In genomic region chr1:55051671-55052070, GRCm38 (mm10) we compare ENCODE assay signal across 8 mouse cellular contexts. TPM values are rescaled to one million over a fixed set of nuclear protein-coding genes. Genes with fewer than 3 reads are reported as not detected.
DNase-seq lines count a peak whose midpoint lies in the region; ATAC-seq lines count a peak whose summit lies in the region.

No protein-coding gene starts in this region.

- H3K4me1 ChIP-seq in hindbrain, embryonic 10.5 days (replicated peaks): peaks cover 19% of the 10 kb centered on the region
- H3K4me1 ChIP-seq in hindbrain, embryonic 11.5 days (replicated peaks; ENCODE audit: control insufficient read depth, insufficient read depth, low read length): no peaks in the 10 kb centered on the region
- H3K4me1 ChIP-seq in embryonic facial prominence, embryonic 10.5 days: peaks cover 13% of the 10 kb centered on the region
- peaks cover 10% of the 10 kb centered on the region for H3K4me1 ChIP-seq in hindbrain, embryonic 16.5 days (ENCODE audit: control insufficient read depth, insufficient read depth, low read depth, low read length)
- H3K4me1 ChIP-seq in midbrain, embryonic 14.5 days (ENCODE audit: control insufficient read depth, insufficient read depth, low read length): peaks cover 10% of the 10 kb centered on the region

- no peak overlapping the region; the same call in 1 of the 2 replicates for H3K4me2 ChIP-seq in hindbrain, embryonic 11.5 days (replicated peaks; ENCODE audit: low read depth, low read length)
- H3K4me2 ChIP-seq in hindbrain, embryonic 16.5 days (ENCODE audit: low read length): peak overlapping the region; percentile 65
- peak overlapping the region; percentile 86 for H3K4me2 ChIP-seq in midbrain, embryonic 14.5 days (ENCODE audit: low read length)

- DNase-seq in hindbrain, embryonic 10.5 days (ENCODE audit: low spot score): no peak
- no peak for DNase-seq in hindbrain, embryonic 11.5 days (ENCODE audit: low spot score)
- DNase-seq in embryonic facial prominence, embryonic 10.5 days (ENCODE audit: low spot score): no peak
- no peak for DNase-seq in midbrain, embryonic 14.5 days
- no peak for DNase-seq in spleen, adult 18-20 months
- no peak for DNase-seq in c-Kit-positive CD71-positive TER-119-positive erythroid progenitor cells, embryonic 14.5 days (ENCODE audit: low spot score)
- DNase-seq in cerebellum, postnatal 10 days: no peak

- no peak for ATAC-seq in hindbrain, embryonic 11.5 days (ENCODE audit: low FRiP score)
- no peak for ATAC-seq in hindbrain, embryonic 16.5 days
- ATAC-seq in midbrain, embryonic 14.5 days (ENCODE audit: low FRiP score, low TSS enrichment): no peak

- peak overlapping the region; percentile 87 for H3K4me3 ChIP-seq in hindbrain, embryonic 10.5 days
- H3K4me3 ChIP-seq in hindbrain, embryonic 11.5 days (ENCODE audit: low read depth, low read length): no peak overlapping the region
- H3K4me3 ChIP-seq in embryonic facial prominence, embryonic 10.5 days: peak overlapping the region; percentile 90
- peak overlapping the region; percentile 65 for H3K4me3 ChIP-seq in hindbrain, embryonic 16.5 days (ENCODE audit: low read length)
- H3K4me3 ChIP-seq in midbrain, embryonic 14.5 days (replicated peaks; ENCODE audit: low read depth, low read length): peak overlapping the region; percentile 84

- 78% methylated on average over 3 of the region's 3 CpGs for WGBS in hindbrain, embryonic 10.5 days
- WGBS in hindbrain, embryonic 11.5 days: 76% methylated on average over 3 of the region's 3 CpGs
- WGBS in embryonic facial prominence, embryonic 10.5 days: 72% methylated on average over 3 of the region's 3 CpGs
- whole genome bisulfite sequencing in hindbrain, embryonic 16.5 days: 84% methylated on average over 3 of the region's 3 CpGs
- WGBS in midbrain, embryonic 14.5 days: 76% methylated on average over 3 of the region's 3 CpGs

- peaks cover 13% of the 10 kb centered on the region for H3K36me3 ChIP-seq in hindbrain, embryonic 10.5 days
- no peaks in the 10 kb centered on the region for H3K36me3 ChIP-seq in hindbrain, embryonic 11.5 days (ENCODE audit: control insufficient read depth, insufficient read depth, low read length)
- H3K36me3 ChIP-seq in embryonic facial prominence, embryonic 10.5 days (replicated peaks): peaks cover 9% of the 10 kb centered on the region
- no peaks in the 10 kb centered on the region; the same call in 1 of the 2 replicates for H3K36me3 ChIP-seq in hindbrain, embryonic 16.5 days (ENCODE audit: control insufficient read depth, insufficient read depth, low read length)
- no peaks in the 10 kb centered on the region for H3K36me3 ChIP-seq in midbrain, embryonic 14.5 days (ENCODE audit: control insufficient read depth, insufficient read depth, low read length)

- no peak overlapping the region for H3K27ac ChIP-seq in hindbrain, embryonic 10.5 days
- H3K27ac ChIP-seq in hindbrain, embryonic 11.5 days (ENCODE audit: low read depth, low read length): no peak overlapping the region
- H3K27ac ChIP-seq in embryonic facial prominence, embryonic 10.5 days (replicated peaks): no peak overlapping the region
- H3K27ac ChIP-seq in hindbrain, embryonic 16.5 days (ENCODE audit: low read depth, low read length): no peak overlapping the region
- no peak overlapping the region for H3K27ac ChIP-seq in midbrain, embryonic 14.5 days (replicated peaks; ENCODE audit: low read depth, low read length)

- peaks cover 5% of the 10 kb centered on the region; the same call in 1 of the 2 replicates for H3K27me3 ChIP-seq in hindbrain, embryonic 10.5 days (ENCODE audit: insufficient read depth, poor library complexity, severe bottlenecking)
- H3K27me3 ChIP-seq in hindbrain, embryonic 11.5 days (ENCODE audit: control insufficient read depth, insufficient read depth, low read length): no peaks in the 10 kb centered on the region
- H3K27me3 ChIP-seq in embryonic facial prominence, embryonic 10.5 days (replicated peaks; ENCODE audit: low read depth, poor library complexity, severe bottlenecking): peaks cover 6% of the 10 kb centered on the region; the same call in 1 of the 2 replicates
- no peaks in the 10 kb centered on the region for H3K27me3 ChIP-seq in hindbrain, embryonic 16.5 days (replicated peaks; ENCODE audit: control insufficient read depth, insufficient read depth, low read length)
- H3K27me3 ChIP-seq in midbrain, embryonic 14.5 days (ENCODE audit: control insufficient read depth, insufficient read depth, low read length): no peaks in the 10 kb centered on the region

- H3K9ac ChIP-seq in hindbrain, embryonic 11.5 days (ENCODE audit: low read depth, low read length): no peak overlapping the region
- H3K9ac ChIP-seq in hindbrain, embryonic 16.5 days (ENCODE audit: low read depth, low read length): peak overlapping the region; percentile 74; the same call in 1 of the 2 replicates
- peak overlapping the region; percentile 70; the same call in 1 of the 2 replicates for H3K9ac ChIP-seq in midbrain, embryonic 14.5 days (replicated peaks; ENCODE audit: low read length)

- H3K9me3 ChIP-seq in hindbrain, embryonic 10.5 days: no peaks in the 10 kb centered on the region
- no peaks in the 10 kb centered on the region for H3K9me3 ChIP-seq in hindbrain, embryonic 11.5 days (ENCODE audit: control insufficient read depth, low read length)
- H3K9me3 ChIP-seq in embryonic facial prominence, embryonic 10.5 days: no peaks in the 10 kb centered on the region
- H3K9me3 ChIP-seq in hindbrain, embryonic 16.5 days (ENCODE audit: control insufficient read depth, low read length): no peaks in the 10 kb centered on the region
- H3K9me3 ChIP-seq in midbrain, embryonic 14.5 days (ENCODE audit: control insufficient read depth, low read length): no peaks in the 10 kb centered on the region

RNA-seq across cellular contexts. Expression of gene Coq10b, which starts 0.9 kb away (rescaled TPM):
- 26.4 and 29.3 TPM in 2 replicates for polyA plus RNA-seq in hindbrain, embryonic 10.5 days (2016; fragmentation: Nextera tagmentation; extraction: Ambion mirVana)
- polyA plus RNA-seq in hindbrain, embryonic 11.5 days (2014; fragmentation: Nextera tagmentation; extraction: Ambion mirVana): 36.2 and 41.4 TPM in 2 replicates
- polyA plus RNA-seq in embryonic facial prominence, embryonic 10.5 days (2016; fragmentation: Nextera tagmentation; extraction: Ambion mirVana): 21.7 and 22.0 TPM in 2 replicates
- 27.0 and 28.9 TPM in 2 replicates for polyA plus RNA-seq in hindbrain, embryonic 16.5 days (2015; fragmentation: Nextera tagmentation; extraction: Ambion mirVana)
- polyA plus RNA-seq in midbrain, embryonic 14.5 days (2014; fragmentation: Nextera tagmentation; extraction: Ambion mirVana): 38.7 and 41.4 TPM in 2 replicates

RNA-seq across cellular contexts. Expression of gene Sf3b1, which starts 24.4 kb away (rescaled TPM):
- 206 and 272 TPM in 2 replicates for polyA plus RNA-seq in hindbrain, embryonic 10.5 days (2016; fragmentation: Nextera tagmentation; extraction: Ambion mirVana)
- 366 and 384 TPM in 2 replicates for polyA plus RNA-seq in hindbrain, embryonic 11.5 days (2014; fragmentation: Nextera tagmentation; extraction: Ambion mirVana)
- polyA plus RNA-seq in embryonic facial prominence, embryonic 10.5 days (2016; fragmentation: Nextera tagmentation; extraction: Ambion mirVana): 281 and 287 TPM in 2 replicates
- polyA plus RNA-seq in hindbrain, embryonic 16.5 days (2015; fragmentation: Nextera tagmentation; extraction: Ambion mirVana): 251 and 284 TPM in 2 replicates
- polyA plus RNA-seq in midbrain, embryonic 14.5 days (2014; fragmentation: Nextera tagmentation; extraction: Ambion mirVana): 339 and 395 TPM in 2 replicates

RNA-seq across cellular contexts. Expression of gene Hspe1, which starts 36.3 kb away (rescaled TPM):
- 452 and 562 TPM in 2 replicates for polyA plus RNA-seq in hindbrain, embryonic 10.5 days (2016; fragmentation: Nextera tagmentation; extraction: Ambion mirVana)
- polyA plus RNA-seq in hindbrain, embryonic 11.5 days (2014; fragmentation: Nextera tagmentation; extraction: Ambion mirVana): 421 and 434 TPM in 2 replicates
- 672 and 707 TPM in 2 replicates for polyA plus RNA-seq in embryonic facial prominence, embryonic 10.5 days (2016; fragmentation: Nextera tagmentation; extraction: Ambion mirVana)
- polyA plus RNA-seq in hindbrain, embryonic 16.5 days (2015; fragmentation: Nextera tagmentation; extraction: Ambion mirVana): 223 and 242 TPM in 2 replicates
- polyA plus RNA-seq in midbrain, embryonic 14.5 days (2014; fragmentation: Nextera tagmentation; extraction: Ambion mirVana): 255 and 258 TPM in 2 replicates

RNA-seq across cellular contexts. Expression of gene Hspd1, which starts 36.4 kb away (rescaled TPM):
- polyA plus RNA-seq in hindbrain, embryonic 10.5 days (2016; fragmentation: Nextera tagmentation; extraction: Ambion mirVana): 325 and 525 TPM in 2 replicates
- polyA plus RNA-seq in hindbrain, embryonic 11.5 days (2014; fragmentation: Nextera tagmentation; extraction: Ambion mirVana): 354 and 387 TPM in 2 replicates
- polyA plus RNA-seq in embryonic facial prominence, embryonic 10.5 days (2016; fragmentation: Nextera tagmentation; extraction: Ambion mirVana): 604 and 644 TPM in 2 replicates
- 284 and 285 TPM in 2 replicates for polyA plus RNA-seq in hindbrain, embryonic 16.5 days (2015; fragmentation: Nextera tagmentation; extraction: Ambion mirVana)
- 207 and 232 TPM in 2 replicates for polyA plus RNA-seq in midbrain, embryonic 14.5 days (2014; fragmentation: Nextera tagmentation; extraction: Ambion mirVana)
